In the genomic region with DNA sequence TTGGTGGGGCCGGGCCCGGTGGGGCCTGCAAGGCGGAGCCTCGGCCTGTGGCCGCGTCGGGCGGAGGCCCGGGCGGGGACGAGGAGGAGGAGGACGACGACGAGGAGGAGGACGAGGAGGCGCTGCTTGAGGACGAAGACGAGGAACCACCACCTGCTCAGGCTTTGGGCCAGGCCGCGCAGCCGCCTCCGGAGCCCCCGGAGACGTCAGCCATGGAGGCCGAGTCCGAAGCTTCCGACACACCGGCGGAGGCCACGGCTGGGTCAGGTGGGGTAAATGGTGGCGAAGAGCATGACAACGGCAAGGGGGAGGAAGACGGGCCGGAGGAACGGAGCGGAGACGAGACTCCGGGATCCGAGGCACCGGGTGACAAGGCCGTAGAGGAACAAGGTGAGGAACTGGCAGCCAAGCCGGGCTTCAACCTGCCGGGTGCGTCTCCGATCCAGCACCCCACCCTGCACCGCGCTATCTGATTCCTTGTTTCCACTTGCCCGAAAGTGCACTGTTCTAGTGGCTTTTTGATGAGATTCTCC, we compare ENCODE assay signal across 8 mouse cellular contexts. TPM values are rescaled to one million over a fixed set of nuclear protein-coding genes. Genes with fewer than 3 reads are reported as not detected.
DNase-seq lines count a peak whose midpoint lies in the region; ATAC-seq and TF ChIP-seq lines count a peak whose summit lies in the region.

No protein-coding gene starts in this region.

- peaks cover 34% of the 10 kb centered on the region for H3K36me3 ChIP-seq in kidney, embryonic 16.5 days (ENCODE audit: insufficient read depth, low read length)
- H3K36me3 ChIP-seq in forebrain, embryonic 14.5 days (ENCODE audit: control insufficient read depth, insufficient read depth, low read length), result peaks cover 31% of the 10 kb centered on the region
- peaks cover 50% of the 10 kb centered on the region for H3K36me3 ChIP-seq in liver, embryonic 14.5 days (replicated peaks; ENCODE audit: control insufficient read depth, insufficient read depth, low read depth)
- peaks cover 16% of the 10 kb centered on the region for H3K36me3 ChIP-seq in stomach, postnatal 0 days (ENCODE audit: control insufficient read depth, insufficient read depth, low read length)

- peak overlapping the region; percentile 100 for H3K4me3 ChIP-seq in kidney, embryonic 16.5 days (ENCODE audit: low read length)
- peak overlapping the region; percentile 85 for H3K4me3 ChIP-seq in brown adipose tissue, adult 24 weeks (ENCODE audit: insufficient read depth, low read depth, low read length)
- peak overlapping the region; percentile 99 for H3K4me3 ChIP-seq in forebrain, embryonic 14.5 days (ENCODE audit: low read depth, low read length)
- peak overlapping the region; percentile 90 to 96 for H3K4me3 ChIP-seq in liver, embryonic 14.5 days (ENCODE audit: insufficient read depth in 1 of 2, low read depth in 2 of 2, low read length in 2 of 2)
- H3K4me3 ChIP-seq in stomach, postnatal 0 days (ENCODE audit: low read depth, low read length), result peak overlapping the region; percentile 99

- peak overlapping the region; percentile 100 for H3K27ac ChIP-seq in kidney, embryonic 16.5 days (ENCODE audit: low read length)
- H3K27ac ChIP-seq in brown adipose tissue, adult 24 weeks (replicated peaks; ENCODE audit: low read depth, low read length), result peak overlapping the region; percentile 97
- H3K27ac ChIP-seq in forebrain, embryonic 14.5 days (ENCODE audit: low read depth, low read length), result peak overlapping the region; percentile 99
- H3K27ac ChIP-seq in liver, embryonic 14.5 days, result peak overlapping the region; percentile 86
- peak overlapping the region; percentile 99 for H3K27ac ChIP-seq in stomach, postnatal 0 days (replicated peaks)

- no peaks in the 10 kb centered on the region for H3K27me3 ChIP-seq in kidney, embryonic 16.5 days (ENCODE audit: insufficient read depth, low read length)
- no peaks in the 10 kb centered on the region for H3K27me3 ChIP-seq in forebrain, embryonic 14.5 days (replicated peaks; ENCODE audit: control insufficient read depth, insufficient read depth, low read length)
- no peaks in the 10 kb centered on the region for H3K27me3 ChIP-seq in liver, embryonic 14.5 days (ENCODE audit: control insufficient read depth, insufficient read depth, low read length)
- no peaks in the 10 kb centered on the region for H3K27me3 ChIP-seq in stomach, postnatal 0 days (ENCODE audit: control insufficient read depth, insufficient read depth, low read length)

- TF ChIP-seq EP300 in liver, embryonic 14.5 days (IDR thresholded peaks at IDR 0.05; ENCODE audit: low read depth), result no peak
- TF ChIP-seq EP300 in stomach, postnatal 0 days (optimal IDR thresholded peaks at IDR 0.05), result no peak

- peak overlapping the region; percentile 88 for H3K4me2 ChIP-seq in kidney, embryonic 16.5 days (replicated peaks; ENCODE audit: low read depth, low read length)
- peak overlapping the region; percentile 88 for H3K4me2 ChIP-seq in forebrain, embryonic 14.5 days (ENCODE audit: low read length)
- peak overlapping the region; percentile 91 for H3K4me2 ChIP-seq in liver, embryonic 14.5 days (ENCODE audit: low read depth)
- H3K4me2 ChIP-seq in stomach, postnatal 0 days (replicated peaks; ENCODE audit: low read depth), result peak overlapping the region; percentile 74

- peak overlapping the region; percentile 98 for H3K9ac ChIP-seq in kidney, embryonic 16.5 days (replicated peaks; ENCODE audit: low read length)
- peak overlapping the region; percentile 95 for H3K9ac ChIP-seq in forebrain, embryonic 14.5 days (ENCODE audit: low read length)
- peak overlapping the region; percentile 98 for H3K9ac ChIP-seq in liver, embryonic 14.5 days (replicated peaks)
- peak overlapping the region; percentile 96 for H3K9ac ChIP-seq in stomach, postnatal 0 days (ENCODE audit: low read length)

- H3K4me1 ChIP-seq in kidney, embryonic 16.5 days (ENCODE audit: insufficient read depth, low read length), result peaks cover 39% of the 10 kb centered on the region
- H3K4me1 ChIP-seq in brown adipose tissue, adult 24 weeks (ENCODE audit: control insufficient read depth, insufficient read depth, insufficient read length, low read length), result peaks cover 4% of the 10 kb centered on the region; the same call in 1 of the 2 replicates
- peaks cover 38% of the 10 kb centered on the region for H3K4me1 ChIP-seq in forebrain, embryonic 14.5 days (ENCODE audit: control insufficient read depth, insufficient read depth, low read length)
- H3K4me1 ChIP-seq in liver, embryonic 14.5 days (replicated peaks; ENCODE audit: control insufficient read depth in 2 of 2, insufficient read depth in 2 of 2, low read length in 1 of 2), result peaks cover 9 to 25% of the 10 kb centered on the region in 2 experiments
- no peaks in the 10 kb centered on the region for H3K4me1 ChIP-seq in stomach, postnatal 0 days (replicated peaks; ENCODE audit: control insufficient read depth, insufficient read depth)

- ATAC-seq in kidney, embryonic 16.5 days (ENCODE audit: low FRiP score, low TSS enrichment), result peak; percentile 9; the same call in 1 of the 2 replicates
- ATAC-seq in forebrain, embryonic 14.5 days, result peak; percentile 10; the same call in 1 of the 2 replicates
- ATAC-seq in liver, embryonic 14.5 days (ENCODE audit: insufficient read depth), result peak; percentile 66
- no peak; the same call in 1 of the 2 replicates for ATAC-seq in stomach, postnatal 0 days (ENCODE audit: low FRiP score, low TSS enrichment)

- no peaks in the 10 kb centered on the region for H3K9me3 ChIP-seq in kidney, embryonic 16.5 days (ENCODE audit: low read length)
- H3K9me3 ChIP-seq in forebrain, embryonic 14.5 days (replicated peaks; ENCODE audit: control insufficient read depth, low read length), result no peaks in the 10 kb centered on the region
- H3K9me3 ChIP-seq in liver, embryonic 14.5 days (ENCODE audit: control insufficient read depth, low read length), result no peaks in the 10 kb centered on the region
- H3K9me3 ChIP-seq in stomach, postnatal 0 days (ENCODE audit: control insufficient read depth, low read length), result no peaks in the 10 kb centered on the region

- WGBS in kidney, embryonic 16.5 days, result under 1% methylated on average over 41 of the region's 48 CpGs
- 0% methylated on average over 37 of the region's 48 CpGs for WGBS in forebrain, embryonic 14.5 days
- under 1% methylated on average over 48 of the region's 48 CpGs for WGBS in liver, embryonic 14.5 days (ENCODE audit: insufficient replicate concordance)
- WGBS in stomach, postnatal 0 days, result 0% methylated on average over 39 of the region's 48 CpGs

- DNase-seq in kidney, postnatal 4 days, result no peak
- no peak for DNase-seq in forebrain, embryonic 14.5 days (ENCODE audit: low spot score)
- DNase-seq in liver, embryonic 14.5 days (ENCODE audit: low read depth in 3 of 3, low spot score in 3 of 3), result peak in 2 of 3 experiments; percentile 48 to 49
- no peak for DNase-seq in stomach, postnatal 0 days (ENCODE audit: low spot score)
- no peak for DNase-seq in gastrocnemius, postnatal 4 days (ENCODE audit: low spot score in 2 of 2)
- DNase-seq in thymus, postnatal 0 days (ENCODE audit: low spot score), result no peak

- TF ChIP-seq CTCF in liver, embryonic 14.5 days (IDR thresholded peaks at IDR 0.05; ENCODE audit: low read depth), result no peak
- no peak for TF ChIP-seq CTCF in stomach, postnatal 0 days (IDR thresholded peaks at IDR 0.05; ENCODE audit: low read depth)

RNA-seq across cellular contexts. Expression of gene Hnrnpul2, which starts 0.7 kb away (rescaled TPM):
- 5.4 and 5.9 TPM in 2 replicates for polyA plus RNA-seq in kidney, embryonic 16.5 days (2015; fragmentation: Nextera tagmentation; extraction: Ambion mirVana)
- polyA plus RNA-seq in brown adipose tissue, adult 24 weeks (2012; ENCODE audit: insufficient read depth, insufficient read length, missing spikeins), result 31.0 and 31.1 TPM in 2 replicates
- 7.2 and 7.4 TPM in 2 replicates for polyA plus RNA-seq in forebrain, embryonic 14.5 days (2014; fragmentation: Nextera tagmentation; extraction: Ambion mirVana)
- polyA plus RNA-seq in liver, embryonic 14.5 days (2012; rRNA removed), result 20.5 and 39.5 TPM in 2 replicates
- polyA plus RNA-seq in liver, embryonic 14.5 days (2014; fragmentation: Nextera tagmentation; extraction: Ambion mirVana), result 2.8 TPM in 2 replicates
- 3.6 and 3.9 TPM in 2 replicates for polyA plus RNA-seq in stomach, postnatal 0 days (2015; fragmentation: Nextera tagmentation; extraction: Ambion mirVana)
- total RNA-seq in gastrocnemius, postnatal 4 days (2021), result 10 to 100 TPM; 61.3 to 71.0 TPM
- polyA plus RNA-seq in thymus, postnatal 0 days (2015; fragmentation: Nextera tagmentation; extraction: Ambion mirVana), result 4.3 and 5.3 TPM in 2 replicates

RNA-seq across cellular contexts. Expression of gene Ttc9c, which starts 1.4 kb away (rescaled TPM):
- polyA plus RNA-seq in kidney, embryonic 16.5 days (2015; fragmentation: Nextera tagmentation; extraction: Ambion mirVana), result 53.0 and 63.0 TPM in 2 replicates
- polyA plus RNA-seq in brown adipose tissue, adult 24 weeks (2012; ENCODE audit: insufficient read depth, insufficient read length, missing spikeins), result 27.1 and 28.9 TPM in 2 replicates
- polyA plus RNA-seq in forebrain, embryonic 14.5 days (2014; fragmentation: Nextera tagmentation; extraction: Ambion mirVana), result 50.7 and 65.3 TPM in 2 replicates
- polyA plus RNA-seq in liver, embryonic 14.5 days (2012; rRNA removed), result 11.4 and 16.9 TPM in 2 replicates
- polyA plus RNA-seq in liver, embryonic 14.5 days (2014; fragmentation: Nextera tagmentation; extraction: Ambion mirVana), result 17.1 and 18.0 TPM in 2 replicates
- 20.8 and 23.1 TPM in 2 replicates for polyA plus RNA-seq in stomach, postnatal 0 days (2015; fragmentation: Nextera tagmentation; extraction: Ambion mirVana)
- 10 to 100 TPM; 19.9 to 22.9 TPM for total RNA-seq in gastrocnemius, postnatal 4 days (2021)
- polyA plus RNA-seq in thymus, postnatal 0 days (2015; fragmentation: Nextera tagmentation; extraction: Ambion mirVana), result 44.1 and 49.8 TPM in 2 replicates

RNA-seq across cellular contexts. Expression of gene AC129217.1, which starts 9.1 kb away (rescaled TPM):
- polyA plus RNA-seq in kidney, embryonic 16.5 days (2015; fragmentation: Nextera tagmentation; extraction: Ambion mirVana), result not detected in 2 replicates
- 17.2 and 39.8 TPM in 2 replicates for polyA plus RNA-seq in brown adipose tissue, adult 24 weeks (2012; ENCODE audit: insufficient read depth, insufficient read length, missing spikeins)
- not detected in 2 replicates for polyA plus RNA-seq in forebrain, embryonic 14.5 days (2014; fragmentation: Nextera tagmentation; extraction: Ambion mirVana)
- polyA plus RNA-seq in liver, embryonic 14.5 days (2012; rRNA removed), result 1.3 TPM in 1 of 2 replicates, not detected in the other
- polyA plus RNA-seq in liver, embryonic 14.5 days (2014; fragmentation: Nextera tagmentation; extraction: Ambion mirVana), result not detected in 2 replicates
- polyA plus RNA-seq in stomach, postnatal 0 days (2015; fragmentation: Nextera tagmentation; extraction: Ambion mirVana), result not detected in 2 replicates
- under 1 TPM in 1 of 2 experiments, not detected in 1; 0.67 TPM for total RNA-seq in gastrocnemius, postnatal 4 days (2021)
- not detected in 2 replicates for polyA plus RNA-seq in thymus, postnatal 0 days (2015; fragmentation: Nextera tagmentation; extraction: Ambion mirVana)

RNA-seq across cellular contexts. Expression of gene Bscl2, which starts 16.8 kb away (rescaled TPM):
- polyA plus RNA-seq in kidney, embryonic 16.5 days (2015; fragmentation: Nextera tagmentation; extraction: Ambion mirVana), result 56.7 and 62.4 TPM in 2 replicates
- 212 and 233 TPM in 2 replicates for polyA plus RNA-seq in brown adipose tissue, adult 24 weeks (2012; ENCODE audit: insufficient read depth, insufficient read length, missing spikeins)
- 66.0 and 77.8 TPM in 2 replicates for polyA plus RNA-seq in forebrain, embryonic 14.5 days (2014; fragmentation: Nextera tagmentation; extraction: Ambion mirVana)
- 19.7 and 26.5 TPM in 2 replicates for polyA plus RNA-seq in liver, embryonic 14.5 days (2012; rRNA removed)
- 23.6 and 25.2 TPM in 2 replicates for polyA plus RNA-seq in liver, embryonic 14.5 days (2014; fragmentation: Nextera tagmentation; extraction: Ambion mirVana)
- 75.9 and 79.4 TPM in 2 replicates for polyA plus RNA-seq in stomach, postnatal 0 days (2015; fragmentation: Nextera tagmentation; extraction: Ambion mirVana)
- 10 to 100 TPM; 22.1 to 24.2 TPM for total RNA-seq in gastrocnemius, postnatal 4 days (2021)
- polyA plus RNA-seq in thymus, postnatal 0 days (2015; fragmentation: Nextera tagmentation; extraction: Ambion mirVana), result 54.6 and 63.0 TPM in 2 replicates

RNA-seq across cellular contexts. Expression of gene Zbtb3, which starts 18.1 kb away (rescaled TPM):
- polyA plus RNA-seq in kidney, embryonic 16.5 days (2015; fragmentation: Nextera tagmentation; extraction: Ambion mirVana), result 6.2 and 6.4 TPM in 2 replicates
- polyA plus RNA-seq in brown adipose tissue, adult 24 weeks (2012; ENCODE audit: insufficient read depth, insufficient read length, missing spikeins), result 1.2 and 2.8 TPM in 2 replicates
- 9.0 and 9.7 TPM in 2 replicates for polyA plus RNA-seq in forebrain, embryonic 14.5 days (2014; fragmentation: Nextera tagmentation; extraction: Ambion mirVana)
- polyA plus RNA-seq in liver, embryonic 14.5 days (2012; rRNA removed), result 0.90 and 0.98 TPM in 2 replicates
- 1.2 and 1.5 TPM in 2 replicates for polyA plus RNA-seq in liver, embryonic 14.5 days (2014; fragmentation: Nextera tagmentation; extraction: Ambion mirVana)
- 2.3 TPM in 2 replicates for polyA plus RNA-seq in stomach, postnatal 0 days (2015; fragmentation: Nextera tagmentation; extraction: Ambion mirVana)
- 1 to 10 TPM; 1.4 to 1.5 TPM for total RNA-seq in gastrocnemius, postnatal 4 days (2021)
- polyA plus RNA-seq in thymus, postnatal 0 days (2015; fragmentation: Nextera tagmentation; extraction: Ambion mirVana), result 2.9 and 3.5 TPM in 2 replicates

Comparison
In these comparisons a context has a peak if more than half of its experiments do, and no peak if none do; other contexts are left out.
1. DNase-seq: peak in liver, embryonic 14.5 days (2 of 3); none in kidney, postnatal 4 days (0 of 2), forebrain, embryonic 14.5 days (single experiment), stomach, postnatal 0 days (single experiment), gastrocnemius, postnatal 4 days (0 of 2) and thymus, postnatal 0 days (single experiment).
2. Peak in every context shown above with its lines, with median percentiles within 50 percentile points of each other: H3K27ac ChIP-seq, H3K4me2 ChIP-seq, H3K4me3 ChIP-seq and H3K9ac ChIP-seq.